Mouse (Mus musculus): ENCODE measurements around the gene Rnf38. TPM values are rescaled to one million over a fixed set of nuclear protein-coding genes. Genes with fewer than 3 reads are reported as not detected.

Rnf38 gene
- polyA plus RNA-seq, 1 experiment from 2014 or later, result 34.8 TPM

DNA sequence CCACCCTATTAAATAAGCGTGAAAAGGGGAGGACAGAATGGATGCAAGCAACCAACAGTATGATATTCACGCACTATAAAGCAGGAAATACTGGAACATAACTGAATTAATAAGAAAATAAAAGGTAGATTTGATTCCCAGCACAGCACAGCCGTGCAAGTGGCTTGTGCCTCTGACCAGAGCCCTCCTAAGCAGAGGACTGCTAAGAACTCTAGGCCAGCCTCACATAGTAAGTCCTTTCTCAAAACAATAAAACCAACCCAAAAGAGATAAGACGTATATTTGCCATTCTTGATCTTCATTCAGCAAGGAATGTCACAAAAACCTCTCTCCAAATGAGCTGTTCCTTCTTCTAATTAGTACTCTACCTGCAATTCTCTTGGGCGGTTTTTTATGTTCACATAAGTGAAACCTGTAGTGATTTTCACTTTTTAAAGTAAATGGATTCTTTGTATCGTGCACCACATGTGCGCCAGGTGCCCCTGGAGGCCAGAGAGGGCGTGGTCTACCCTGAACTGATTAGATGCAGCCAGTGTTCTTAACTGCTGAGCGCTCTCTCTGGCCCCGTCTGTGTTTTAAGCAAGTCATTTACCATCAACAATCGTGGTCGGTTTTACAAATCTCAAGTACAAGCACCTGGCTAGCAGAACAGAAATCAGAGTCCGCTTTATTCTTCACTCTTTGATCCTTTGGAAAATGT, 72.4 kb downstream of the Rnf38 start:
- H3K4me1 ChIP-seq, result peaks cover 52% of the 10 kb centered on the region
- H3K36me3 ChIP-seq (replicated peaks), result peaks cover 24% of the 10 kb centered on the region
- H3K27ac ChIP-seq (replicated peaks), result no peak overlapping the region
- H3K27me3 ChIP-seq (replicated peaks; ENCODE audit: low read depth, poor library complexity, severe bottlenecking), result no peaks in the 10 kb centered on the region
- peak; percentile 52 for DNase-seq (ENCODE audit: low spot score)
- no peak overlapping the region for H3K4me3 ChIP-seq
- 50% methylated on average over 13 of the region's 13 CpGs for WGBS
- H3K9me3 ChIP-seq, result no peaks in the 10 kb centered on the region

DNA sequence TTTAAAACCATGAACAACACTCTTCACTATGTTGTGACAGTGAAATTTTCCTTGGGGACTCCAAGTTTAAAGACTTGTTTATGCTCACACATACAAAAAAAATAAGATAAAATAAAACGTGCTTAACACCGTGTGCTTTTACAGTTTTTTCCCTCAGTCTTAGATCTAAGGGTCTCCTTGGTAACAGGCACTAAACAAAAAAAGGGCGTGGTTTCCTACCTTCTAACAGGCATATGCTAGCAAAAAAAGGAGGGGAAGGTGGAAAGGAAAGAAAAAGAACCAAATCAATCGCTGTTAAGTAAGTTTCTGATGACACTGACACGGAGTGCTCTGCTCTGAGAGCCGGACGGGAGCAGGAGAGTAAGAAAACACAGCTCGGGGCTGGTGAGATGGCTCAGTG, 73.8 kb downstream of the Rnf38 start:
- H3K4me1 ChIP-seq, result peaks cover 39% of the 10 kb centered on the region
- peaks cover 31% of the 10 kb centered on the region for H3K36me3 ChIP-seq (replicated peaks)
- WGBS, result 93% methylated on average over 8 of the region's 8 CpGs
- H3K27ac ChIP-seq (replicated peaks), result no peak overlapping the region
- no peaks in the 10 kb centered on the region for H3K27me3 ChIP-seq (replicated peaks; ENCODE audit: low read depth, poor library complexity, severe bottlenecking)
- DNase-seq (ENCODE audit: low spot score), result no peak
- no peaks in the 10 kb centered on the region for H3K9me3 ChIP-seq
- no peak overlapping the region for H3K4me3 ChIP-seq

DNA sequence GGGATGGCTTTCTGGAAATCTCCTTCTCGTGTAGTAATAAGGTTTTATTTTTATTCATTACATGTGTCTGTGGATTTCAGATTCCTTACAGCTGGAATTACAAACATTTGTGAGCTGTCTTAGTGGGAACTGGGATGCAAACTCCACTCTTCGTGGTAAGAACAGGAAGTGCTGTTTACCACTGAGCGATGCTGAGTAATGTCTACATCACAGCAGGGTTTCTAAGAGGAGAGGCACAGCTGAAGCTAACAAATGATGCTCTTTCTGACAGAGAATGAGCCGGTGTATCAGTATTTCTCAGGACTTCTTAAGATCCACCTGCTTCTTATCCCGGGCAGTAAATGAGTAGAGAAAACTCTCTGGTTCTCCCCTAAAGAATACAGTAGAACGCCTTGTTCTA, 77.1 kb downstream of the Rnf38 start:
- H3K4me1 ChIP-seq, result peaks cover 8% of the 10 kb centered on the region
- H3K4me3 ChIP-seq, result no peak overlapping the region
- no peak for DNase-seq (ENCODE audit: low spot score)
- H3K27me3 ChIP-seq (replicated peaks; ENCODE audit: low read depth, poor library complexity, severe bottlenecking), result no peaks in the 10 kb centered on the region
- H3K9me3 ChIP-seq, result no peaks in the 10 kb centered on the region
- peaks cover 58% of the 10 kb centered on the region for H3K36me3 ChIP-seq (replicated peaks)
- H3K27ac ChIP-seq (replicated peaks), result no peak overlapping the region
- WGBS, result 85% methylated on average over 6 of the region's 6 CpGs

DNA sequence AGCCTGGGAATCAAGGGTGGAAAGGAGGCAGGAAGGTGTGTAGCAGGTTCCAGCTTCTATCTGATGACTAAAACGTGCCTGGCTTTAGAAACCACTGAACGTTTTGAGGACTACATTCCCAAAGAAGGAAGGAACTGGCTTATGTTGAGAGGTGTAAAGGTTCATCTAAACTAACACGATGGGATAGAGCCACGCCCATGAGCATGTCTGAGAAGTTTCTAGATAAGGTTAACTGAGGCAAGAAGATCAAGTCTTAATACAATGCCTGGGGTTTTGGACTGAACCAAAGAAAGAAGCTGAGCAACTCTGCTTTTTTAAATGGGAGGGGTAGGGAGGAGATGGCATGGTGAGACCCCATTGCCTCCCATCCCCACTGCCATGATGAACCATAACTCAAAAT, 78.7 kb downstream of the Rnf38 start:
- Histone ChIP-seq H3K4me3 (no peak overlapping the region), H3K27ac (replicated peaks) (no peak overlapping the region), H3K9me3 (no peaks in the 10 kb centered on the region), H3K27me3 (replicated peaks; ENCODE audit: low read depth, poor library complexity, severe bottlenecking) (no peaks in the 10 kb centered on the region), H3K4me1 (no peaks in the 10 kb centered on the region), H3K36me3 (replicated peaks) (peaks cover 73% of the 10 kb centered on the region)
- no peak for DNase-seq (ENCODE audit: low spot score)
- WGBS, result 90% methylated on average over 4 of the region's 4 CpGs

DNA sequence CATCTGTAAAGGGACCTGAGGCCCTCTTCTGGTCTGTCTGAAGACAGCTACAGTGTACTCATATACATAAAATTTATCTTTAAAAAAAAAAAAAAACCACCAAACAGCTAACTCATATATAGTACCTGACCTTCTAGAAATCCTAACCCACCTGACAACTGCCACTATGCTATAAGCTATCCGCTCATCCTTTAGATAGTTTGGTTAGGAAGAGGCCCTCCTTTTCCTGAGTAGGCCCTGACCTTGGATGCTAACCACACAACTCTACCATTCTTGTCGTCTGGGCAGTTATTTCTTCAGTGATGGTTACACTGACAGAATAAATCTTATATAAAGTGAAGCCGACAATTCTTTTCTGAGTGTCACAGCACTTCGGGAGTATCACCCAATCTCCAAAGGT, 80.7 kb downstream of the Rnf38 start:
- peaks cover 80% of the 10 kb centered on the region for H3K36me3 ChIP-seq (replicated peaks)

DNA sequence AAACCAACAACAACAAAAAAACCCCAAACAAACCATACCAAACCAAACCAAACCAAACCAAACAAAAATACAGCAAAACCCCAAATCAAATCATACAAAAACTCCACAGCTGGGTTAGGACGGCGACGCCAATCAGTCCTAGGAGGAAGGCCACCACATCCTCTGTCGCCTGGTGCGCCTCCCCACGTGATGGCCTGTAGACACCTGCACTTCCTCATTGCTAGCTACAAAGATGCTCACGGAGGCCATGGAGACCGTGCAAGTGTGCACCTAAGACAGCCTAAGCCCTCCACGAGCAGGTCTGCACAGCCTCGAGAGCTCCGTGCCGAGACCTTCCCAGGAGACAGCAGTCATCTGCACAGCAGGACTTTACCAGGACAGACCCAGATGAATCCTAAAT, 106.8 kb downstream of the Rnf38 start:
- DNase-seq (ENCODE audit: low spot score), result no peak
- no peaks in the 10 kb centered on the region for H3K27me3 ChIP-seq (replicated peaks; ENCODE audit: low read depth, poor library complexity, severe bottlenecking)
- no peak overlapping the region for H3K4me3 ChIP-seq
- H3K27ac ChIP-seq (replicated peaks), result no peak overlapping the region
- no peaks in the 10 kb centered on the region for H3K4me1 ChIP-seq
- no peaks in the 10 kb centered on the region for H3K9me3 ChIP-seq
- peaks cover 93% of the 10 kb centered on the region for H3K36me3 ChIP-seq (replicated peaks)
- WGBS, result 94% methylated on average over 12 of the region's 12 CpGs

More for the DNA sequence above, 80.7 kb downstream of the Rnf38 start:
- Histone ChIP-seq H3K9me3 (no peaks in the 10 kb centered on the region), H3K4me1 (no peaks in the 10 kb centered on the region), H3K27ac (replicated peaks) (no peak overlapping the region), H3K4me3 (no peak overlapping the region), H3K27me3 (replicated peaks; ENCODE audit: low read depth, poor library complexity, severe bottlenecking) (no peaks in the 10 kb centered on the region)
- no peak for DNase-seq (ENCODE audit: low spot score)
- WGBS, result 91% methylated on average over 4 of the region's 4 CpGs

DNA sequence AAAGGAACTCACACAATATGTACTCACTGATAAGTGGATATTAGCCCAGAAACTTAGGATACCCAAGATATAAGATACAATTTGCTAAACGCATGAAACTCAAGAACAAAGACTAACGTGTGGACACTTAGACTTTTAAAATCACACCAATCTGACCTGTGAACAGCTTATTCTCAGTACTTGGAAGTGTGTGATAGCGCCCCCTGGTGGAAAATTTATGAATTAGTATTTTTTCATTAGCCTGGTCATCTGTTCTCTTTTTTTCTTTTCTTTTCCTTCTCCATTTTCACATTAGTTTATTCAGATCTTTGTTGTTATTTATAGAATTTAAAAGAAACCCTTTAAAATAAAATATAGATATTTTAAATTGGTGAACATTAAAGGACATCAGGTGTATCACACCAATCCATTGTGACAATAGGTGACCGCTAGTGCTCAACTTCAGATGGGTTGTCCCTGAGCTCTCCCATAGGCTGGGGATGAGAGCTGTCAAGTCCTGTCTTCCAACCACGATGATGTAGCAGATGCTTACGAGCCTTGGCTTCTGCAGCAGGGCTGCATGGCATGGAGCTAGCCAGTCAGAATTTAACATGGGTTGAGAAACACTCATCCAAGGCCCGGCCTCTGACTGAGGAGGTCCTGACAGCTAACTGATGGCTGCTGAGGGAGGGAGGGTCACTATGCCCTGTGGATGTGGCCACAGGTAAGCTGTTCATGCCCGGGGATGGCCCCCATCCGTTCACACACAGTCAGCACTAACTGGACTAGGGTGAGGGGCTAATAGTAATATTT, 114.0 kb downstream of the Rnf38 start:
- 54% methylated on average over 9 of the region's 9 CpGs for WGBS
- H3K4me1 ChIP-seq, result 0 out of 2 replicates have a peak, but pooled peaks cover 2% of the 10 kb centered on the region
- peaks cover 25% of the 10 kb centered on the region for H3K36me3 ChIP-seq (replicated peaks)
- no peak overlapping the region for H3K4me3 ChIP-seq
- no peaks in the 10 kb centered on the region for H3K27me3 ChIP-seq (replicated peaks; ENCODE audit: low read depth, poor library complexity, severe bottlenecking)
- no peak for DNase-seq (ENCODE audit: low spot score)
- no peak overlapping the region for H3K27ac ChIP-seq (replicated peaks)
- H3K9me3 ChIP-seq, result no peaks in the 10 kb centered on the region

DNA sequence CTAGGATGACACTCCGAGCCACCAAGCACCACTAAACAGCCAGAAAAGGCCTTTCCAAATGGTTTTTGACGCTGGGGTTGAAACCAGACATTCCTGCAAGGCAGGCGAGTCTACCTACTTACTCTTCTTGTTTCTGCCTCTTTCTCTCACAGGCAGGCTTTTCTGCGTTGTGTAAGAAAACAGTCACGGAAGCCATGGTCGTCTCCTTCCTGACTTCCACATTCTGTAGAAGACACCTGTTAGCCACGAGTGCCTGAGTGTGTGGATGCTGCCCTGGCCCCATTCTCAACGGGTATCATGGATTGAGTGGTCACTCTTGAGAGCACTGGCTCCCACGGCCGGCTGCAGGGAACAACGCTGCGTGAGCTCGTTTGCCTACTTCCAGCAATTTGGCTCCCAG, 118.5 kb downstream of the Rnf38 start:
- no peaks in the 10 kb centered on the region for H3K27me3 ChIP-seq (replicated peaks; ENCODE audit: low read depth, poor library complexity, severe bottlenecking)
- H3K4me1 ChIP-seq, result peaks cover 19% of the 10 kb centered on the region
- H3K36me3 ChIP-seq (replicated peaks), result 0 out of 2 replicates have a peak, but pooled peaks cover 4% of the 10 kb centered on the region
- H3K4me3 ChIP-seq, result no peak overlapping the region
- H3K9me3 ChIP-seq, result no peaks in the 10 kb centered on the region
- WGBS, result 88% methylated on average over 13 of the region's 13 CpGs
- H3K27ac ChIP-seq (replicated peaks), result no peak overlapping the region; the same call in 1 of the 2 replicates
- no peak for DNase-seq (ENCODE audit: low spot score)

DNA sequence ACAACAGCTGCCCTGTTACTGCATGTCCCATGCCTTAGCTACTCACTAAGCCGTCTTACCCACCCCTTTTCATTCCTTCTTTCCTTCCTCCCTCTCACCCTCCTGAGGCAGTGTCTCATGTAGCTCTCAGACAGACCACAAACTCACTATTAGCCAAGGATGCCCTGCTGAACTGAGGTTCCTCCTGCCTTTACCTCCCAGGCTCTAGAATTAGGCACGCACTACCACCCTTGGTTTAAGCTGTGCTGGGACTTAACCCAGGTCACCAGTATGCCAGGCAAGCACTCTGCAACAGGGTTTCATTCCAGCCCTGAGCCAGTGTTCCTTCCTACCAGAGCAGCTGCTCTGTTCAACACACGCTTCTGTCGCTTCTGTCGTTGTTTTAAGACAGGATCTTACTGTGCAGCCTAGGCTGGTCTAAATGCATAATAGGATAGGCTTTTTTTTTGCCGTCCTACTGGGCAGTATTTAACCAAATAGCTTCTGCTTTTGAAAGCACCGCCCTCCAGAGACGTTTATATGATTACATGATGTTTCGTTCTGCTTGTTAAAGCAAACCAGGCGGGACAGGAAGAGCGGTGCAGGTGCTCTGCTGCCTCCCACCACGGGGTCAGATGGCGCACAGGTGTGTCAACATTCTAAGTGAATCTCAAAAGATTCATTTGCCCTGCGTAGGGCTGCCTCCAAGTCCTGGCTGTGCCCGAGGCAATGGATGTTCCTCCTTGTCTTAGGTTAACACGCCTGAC, 120.0 kb downstream of the Rnf38 start:
- Histone ChIP-seq H3K27me3 (replicated peaks; ENCODE audit: low read depth, poor library complexity, severe bottlenecking) (no peaks in the 10 kb centered on the region), H3K4me1 (peaks cover 19% of the 10 kb centered on the region), H3K9me3 (no peaks in the 10 kb centered on the region), H3K4me3 (no peak overlapping the region), H3K27ac (replicated peaks) (0 out of 2 replicates have a peak overlapping the region, but pooled peaks have one; percentile 1), H3K36me3 (replicated peaks) (0 out of 2 replicates have a peak, but pooled peaks cover 4% of the 10 kb centered on the region)
- peak; percentile 57 for DNase-seq (ENCODE audit: low spot score)
- 30% methylated on average over 16 of the region's 16 CpGs for WGBS

DNA sequence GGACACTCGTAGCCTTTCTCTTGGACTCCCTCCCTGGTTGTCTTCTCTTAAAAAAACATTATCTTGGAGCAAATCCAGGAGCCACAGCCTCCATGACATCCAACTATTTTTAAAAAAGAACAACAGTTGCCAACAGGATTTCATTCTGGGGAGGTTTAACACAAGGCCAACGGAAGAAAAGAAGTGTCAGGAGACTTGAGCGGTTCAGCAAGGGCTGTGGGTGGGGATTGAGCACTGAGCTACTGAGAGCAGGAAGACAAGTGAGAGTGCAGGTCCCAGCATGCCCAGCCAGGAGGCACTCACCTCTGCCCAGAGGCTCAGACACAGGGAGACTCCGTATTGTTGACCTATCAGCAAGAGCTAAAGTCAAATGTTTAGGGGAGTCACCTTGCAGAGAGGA, 120.8 kb downstream of the Rnf38 start:
- DNase-seq (ENCODE audit: low spot score), result peak; percentile 40
- 0 out of 2 replicates have a peak, but pooled peaks cover 4% of the 10 kb centered on the region for H3K36me3 ChIP-seq (replicated peaks)
- H3K9me3 ChIP-seq, result no peaks in the 10 kb centered on the region
- 0 out of 2 replicates have a peak overlapping the region, but pooled peaks have one; percentile 1 for H3K27ac ChIP-seq (replicated peaks)
- peaks cover 19% of the 10 kb centered on the region for H3K4me1 ChIP-seq
- no peaks in the 10 kb centered on the region for H3K27me3 ChIP-seq (replicated peaks; ENCODE audit: low read depth, poor library complexity, severe bottlenecking)
- no peak overlapping the region for H3K4me3 ChIP-seq
- WGBS, result 26% methylated on average over 4 of the region's 4 CpGs

DNA sequence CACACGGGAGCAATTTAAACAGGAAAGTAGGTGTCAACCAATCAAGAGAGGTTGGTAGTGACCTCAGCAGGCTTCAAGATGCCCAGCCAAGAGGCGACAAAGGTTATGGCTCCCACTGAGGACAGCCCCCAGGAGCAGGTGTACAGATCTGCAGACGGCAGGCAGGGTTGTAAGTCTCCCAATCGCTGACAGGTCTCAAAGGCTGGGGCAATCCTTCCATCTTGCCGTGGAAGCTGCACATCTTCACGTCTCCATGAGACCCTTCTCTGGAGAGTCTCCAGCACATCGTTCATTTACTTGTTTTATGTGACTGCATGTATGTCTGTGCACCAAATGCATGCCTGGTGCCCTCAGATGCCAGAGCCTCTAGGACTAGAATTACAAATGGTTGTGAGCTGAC, 122.8 kb downstream of the Rnf38 start:
- Histone ChIP-seq H3K27me3 (replicated peaks; ENCODE audit: low read depth, poor library complexity, severe bottlenecking) (no peaks in the 10 kb centered on the region), H3K36me3 (replicated peaks) (no peaks in the 10 kb centered on the region), H3K27ac (replicated peaks) (no peak overlapping the region), H3K4me1 (peaks cover 32% of the 10 kb centered on the region), H3K4me3 (no peak overlapping the region), H3K9me3 (no peaks in the 10 kb centered on the region)
- WGBS, result 85% methylated on average over 7 of the region's 7 CpGs
- no peak for DNase-seq (ENCODE audit: low spot score)

DNA sequence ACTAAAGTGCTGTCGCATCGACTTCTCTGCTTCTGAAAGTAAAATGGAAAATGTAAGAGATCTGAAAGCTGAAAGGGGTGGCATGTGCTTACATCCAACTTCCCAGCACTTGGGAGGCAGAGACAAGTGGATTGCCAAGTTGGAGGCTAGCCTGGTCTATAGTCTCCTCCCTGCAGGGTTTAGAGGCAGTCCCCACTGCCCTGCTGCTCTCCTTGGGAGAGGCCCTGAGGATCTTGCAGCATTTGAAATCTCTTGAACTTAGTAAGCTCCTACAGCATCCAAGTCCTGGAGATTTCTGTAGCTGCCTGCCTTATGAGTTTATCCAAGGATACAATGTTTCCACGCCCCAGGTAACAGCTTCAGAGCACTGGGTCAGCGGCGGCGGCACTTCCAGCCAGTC, 125.3 kb downstream of the Rnf38 start:
- H3K4me3 ChIP-seq, result no peak overlapping the region
- no peaks in the 10 kb centered on the region for H3K36me3 ChIP-seq (replicated peaks)
- no peaks in the 10 kb centered on the region for H3K27me3 ChIP-seq (replicated peaks; ENCODE audit: low read depth, poor library complexity, severe bottlenecking)
- peaks cover 41% of the 10 kb centered on the region for H3K4me1 ChIP-seq
- no peak for DNase-seq (ENCODE audit: low spot score)
- no peaks in the 10 kb centered on the region for H3K9me3 ChIP-seq
- WGBS, result 94% methylated on average over 6 of the region's 6 CpGs
- no peak overlapping the region for H3K27ac ChIP-seq (replicated peaks)
